Mouse (Mus musculus): ENCODE measurements at regions not wholly inside any gene's neighbourhood (a gene's known extent, or its start where the extent isn't known, plus 50 kb on each side); places are given as distances from the start of the nearest gene placed in this dataset.
A peak's percentile ranks its signal among the peaks of the same experiment; 100 is the strongest.

GRCm38 (mm10) chr11:41370995-41371394 lies 615.9 kb upstream of the Ccng1 start:
- no peak for DNase-seq

- no peak for DNase-seq
Measured at GRCm38 (mm10) chr11:41341107-41341506, 586.0 kb upstream of the Ccng1 start.

- DNase-seq: no peak
Measured at GRCm38 (mm10) chr11:41340383-41340782, 585.3 kb upstream of the Ccng1 start.

GRCm38 (mm10) chr11:41337134-41337533 lies 582.0 kb upstream of the Ccng1 start:
- peak; percentile 23 to 36 for DNase-seq

- DNase-seq: no peak
Measured at GRCm38 (mm10) chr11:41333689-41334088, 578.6 kb upstream of the Ccng1 start.
